Mouse (Mus musculus): ENCODE measurements at regions not wholly inside any gene's neighbourhood (a gene's known extent, or its start where the extent isn't known, plus 50 kb on each side); places are given as distances from the start of the nearest gene placed in this dataset.

DNA sequence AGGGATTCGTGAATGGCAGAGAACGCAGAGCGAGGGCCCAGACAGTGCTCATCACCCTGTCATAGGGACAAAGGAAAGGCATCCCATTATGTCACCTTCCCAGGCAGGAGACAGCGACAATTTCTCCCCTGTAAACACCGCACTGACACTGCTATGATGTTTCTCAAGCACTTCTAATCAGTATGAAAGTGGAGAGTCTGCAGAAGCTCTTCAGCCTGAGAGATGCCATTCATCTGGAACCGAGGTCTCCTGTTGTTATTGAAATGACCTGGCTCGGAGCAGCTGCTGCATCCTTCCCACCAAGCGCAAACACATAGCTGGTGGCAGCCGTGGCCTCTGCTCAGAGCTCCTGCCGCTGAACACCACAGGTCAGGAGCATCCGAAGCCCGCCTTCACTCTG, 380.5 kb upstream of the Smim15 start:
- H3K36me3 ChIP-seq: no peaks in the 10 kb centered on the region
- 0 out of 2 replicates have a peak overlapping the region, but pooled peaks have one; percentile 8 for H3K9ac ChIP-seq
- H3K4me2 ChIP-seq: peak overlapping the region; percentile 16
- H3K9me3 ChIP-seq: no peaks in the 10 kb centered on the region
- 9% methylated on average over 12 of the region's 12 CpGs for WGBS
- H3K27me3 ChIP-seq: no peaks in the 10 kb centered on the region
- H3K27ac ChIP-seq: peak overlapping the region; percentile 41; the same call in 1 of the 2 replicates
- peak; percentile 47 for ATAC-seq (ENCODE audit: low FRiP score)
- H3K4me1 ChIP-seq (replicated peaks): peaks cover 29% of the 10 kb centered on the region
- H3K4me3 ChIP-seq: no peak overlapping the region

DNA sequence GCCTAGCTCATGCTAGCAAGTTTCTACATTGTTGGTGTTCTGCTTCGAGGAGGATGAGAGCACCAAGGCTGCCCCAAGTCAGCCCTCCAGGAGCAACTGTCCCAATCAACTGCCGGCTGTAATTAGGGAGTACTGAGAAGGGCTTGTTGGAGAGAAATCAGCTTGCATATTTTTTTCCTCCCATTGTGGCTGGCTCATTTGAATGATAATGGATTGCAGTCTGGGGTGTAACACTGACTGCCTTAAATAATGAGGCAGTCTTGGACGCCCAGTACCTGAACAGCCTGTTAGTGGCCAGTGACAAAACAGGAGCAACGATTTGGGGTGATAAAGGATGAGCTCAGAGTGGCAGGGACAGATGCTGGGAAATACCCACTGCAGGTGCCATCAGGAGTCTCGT, 382.8 kb upstream of the Smim15 start:
- H3K36me3 ChIP-seq: no peaks in the 10 kb centered on the region
- WGBS: 9% methylated on average over 5 of the region's 5 CpGs
- 0 out of 2 replicates have a peak overlapping the region, but pooled peaks have one; percentile 44 for H3K27ac ChIP-seq
- no peak overlapping the region for H3K4me3 ChIP-seq
- no peak overlapping the region for H3K4me2 ChIP-seq
- H3K27me3 ChIP-seq: no peaks in the 10 kb centered on the region
- H3K9me3 ChIP-seq: no peaks in the 10 kb centered on the region
- no peak; the same call in 1 of the 2 replicates for ATAC-seq (ENCODE audit: low FRiP score)
- peak overlapping the region; percentile 51 for H3K9ac ChIP-seq
- peaks cover 29% of the 10 kb centered on the region for H3K4me1 ChIP-seq (replicated peaks)

DNA sequence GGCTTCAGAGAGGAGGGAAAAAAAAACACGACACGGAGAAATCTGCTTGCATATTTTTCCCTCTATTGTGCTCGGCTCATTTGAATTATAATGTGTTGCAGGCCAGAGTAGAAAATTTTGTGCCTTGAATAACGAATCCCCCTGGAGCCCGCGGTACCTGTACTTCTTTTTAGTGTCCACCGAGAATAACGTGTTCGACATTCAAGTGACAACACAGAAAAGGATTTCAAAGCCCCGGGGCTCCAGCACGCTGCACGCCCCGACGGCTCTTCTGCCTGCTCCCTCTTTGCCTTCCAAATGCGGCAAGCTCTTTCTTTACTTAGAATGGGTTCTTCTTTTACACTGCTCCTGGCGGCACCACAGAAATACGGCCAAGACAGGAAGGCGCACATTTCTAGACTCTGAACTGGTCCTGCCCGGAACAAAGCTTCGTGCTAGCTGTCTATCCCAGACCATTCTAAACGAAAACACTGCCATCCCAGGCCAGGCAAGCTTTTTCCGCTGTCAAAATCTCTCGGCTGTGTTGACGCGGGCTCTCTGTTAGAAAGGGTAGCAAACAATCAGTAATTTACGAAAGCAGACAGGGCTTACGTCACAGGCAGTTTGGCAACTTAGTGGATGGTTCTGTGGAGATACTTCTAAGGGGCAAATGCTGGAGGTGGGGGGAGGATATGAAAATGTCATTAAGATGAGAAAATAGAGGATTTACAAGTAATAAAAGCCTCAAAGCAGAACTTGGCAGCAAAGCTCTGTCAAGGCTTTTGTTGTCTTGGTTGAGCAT, 398.2 kb upstream of the Smim15 start:
- ATAC-seq (ENCODE audit: low FRiP score): peak; percentile 43
- H3K9me3 ChIP-seq: no peaks in the 10 kb centered on the region
- peak overlapping the region; percentile 41 for H3K4me3 ChIP-seq
- H3K9ac ChIP-seq: peak overlapping the region; percentile 75
- WGBS: 3% methylated on average over 27 of the region's 27 CpGs
- peaks cover 12% of the 10 kb centered on the region; the same call in 1 of the 2 replicates for H3K27me3 ChIP-seq
- peak overlapping the region; percentile 88 for H3K27ac ChIP-seq
- peak overlapping the region; percentile 62 for H3K4me2 ChIP-seq
- no peaks in the 10 kb centered on the region for H3K36me3 ChIP-seq
- peaks cover 27% of the 10 kb centered on the region for H3K4me1 ChIP-seq (replicated peaks)

DNA sequence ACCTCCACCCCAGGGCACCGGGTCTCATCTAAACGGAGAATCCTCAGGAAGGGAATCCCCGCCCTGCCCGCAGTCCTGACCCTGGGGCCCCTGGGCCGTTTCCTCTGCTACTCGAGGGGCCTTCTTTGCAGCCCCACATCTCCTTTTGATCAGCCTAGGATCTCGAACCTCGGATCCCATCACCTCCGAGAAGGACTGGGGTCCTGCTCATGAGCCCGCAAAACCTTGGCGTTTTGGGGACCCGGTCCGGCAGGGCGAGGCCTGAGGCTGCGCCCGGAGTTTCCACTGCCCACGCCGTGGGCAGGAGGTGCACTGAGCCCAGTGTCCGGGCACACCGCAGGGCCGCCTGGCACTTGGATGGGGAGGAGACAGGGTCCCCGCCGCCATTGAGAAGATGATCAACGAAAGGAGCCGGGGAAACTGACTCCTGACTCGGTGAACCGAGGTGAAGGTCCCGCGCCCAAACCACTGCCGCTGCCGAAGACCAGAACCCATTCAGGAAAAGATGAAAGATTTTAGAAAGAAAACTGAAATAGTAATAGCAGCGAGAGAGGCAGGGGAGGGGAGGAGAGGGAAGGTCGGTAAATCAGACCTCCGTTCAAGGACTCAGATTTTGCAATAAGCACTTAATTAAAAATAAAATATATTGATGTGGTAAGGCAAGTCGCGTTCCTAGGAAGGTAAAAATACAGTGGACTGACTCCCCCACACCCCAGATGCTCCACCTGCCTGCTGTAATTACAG, 399.0 kb upstream of the Smim15 start:
- Histone ChIP-seq H3K4me3 (peak overlapping the region; percentile 41), H3K36me3 (no peaks in the 10 kb centered on the region), H3K4me1 (replicated peaks) (peaks cover 27% of the 10 kb centered on the region), H3K4me2 (peak overlapping the region; percentile 62), H3K27me3 (peaks cover 12% of the 10 kb centered on the region; the same call in 1 of the 2 replicates), H3K9ac (peak overlapping the region; percentile 75), H3K9me3 (no peaks in the 10 kb centered on the region), H3K27ac (peak overlapping the region; percentile 88)
- 2% methylated on average over 36 of the region's 36 CpGs for WGBS
- ATAC-seq (ENCODE audit: low FRiP score): peak; percentile 25; the same call in 1 of the 2 replicates

DNA sequence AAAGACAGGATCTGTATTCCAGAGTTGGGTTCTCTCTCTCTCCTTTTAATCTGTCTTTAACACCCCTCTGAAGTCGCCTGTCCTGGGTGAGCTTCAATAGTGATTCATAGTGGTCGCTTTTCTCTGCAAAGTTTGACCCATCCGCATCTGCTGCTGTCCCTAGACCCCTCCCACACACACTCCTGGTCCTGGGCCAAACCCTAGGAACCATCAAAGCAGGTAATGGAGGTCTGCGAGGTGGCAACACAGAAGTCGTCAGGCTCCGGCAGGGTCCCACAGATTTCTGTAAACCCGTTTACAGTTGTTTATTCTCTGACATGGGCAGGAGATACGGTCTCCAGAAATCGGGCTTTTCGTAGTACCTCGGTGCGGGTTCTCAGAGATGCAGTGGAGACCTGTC, 399.5 kb upstream of the Smim15 start:
- H3K27me3 ChIP-seq: 0 out of 2 replicates have a peak, but pooled peaks cover 9% of the 10 kb centered on the region
- H3K9ac ChIP-seq: peak overlapping the region; percentile 75
- peak overlapping the region; percentile 62 for H3K4me2 ChIP-seq
- no peaks in the 10 kb centered on the region for H3K36me3 ChIP-seq
- 46% methylated on average over 12 of the region's 12 CpGs for WGBS
- H3K9me3 ChIP-seq: no peaks in the 10 kb centered on the region
- peak overlapping the region; percentile 41 for H3K4me3 ChIP-seq
- H3K4me1 ChIP-seq (replicated peaks): peaks cover 27% of the 10 kb centered on the region
- 0 out of 2 replicates have a peak, but pooled peaks have one; percentile 5 for ATAC-seq (ENCODE audit: low FRiP score)
- H3K27ac ChIP-seq: peak overlapping the region; percentile 88

DNA sequence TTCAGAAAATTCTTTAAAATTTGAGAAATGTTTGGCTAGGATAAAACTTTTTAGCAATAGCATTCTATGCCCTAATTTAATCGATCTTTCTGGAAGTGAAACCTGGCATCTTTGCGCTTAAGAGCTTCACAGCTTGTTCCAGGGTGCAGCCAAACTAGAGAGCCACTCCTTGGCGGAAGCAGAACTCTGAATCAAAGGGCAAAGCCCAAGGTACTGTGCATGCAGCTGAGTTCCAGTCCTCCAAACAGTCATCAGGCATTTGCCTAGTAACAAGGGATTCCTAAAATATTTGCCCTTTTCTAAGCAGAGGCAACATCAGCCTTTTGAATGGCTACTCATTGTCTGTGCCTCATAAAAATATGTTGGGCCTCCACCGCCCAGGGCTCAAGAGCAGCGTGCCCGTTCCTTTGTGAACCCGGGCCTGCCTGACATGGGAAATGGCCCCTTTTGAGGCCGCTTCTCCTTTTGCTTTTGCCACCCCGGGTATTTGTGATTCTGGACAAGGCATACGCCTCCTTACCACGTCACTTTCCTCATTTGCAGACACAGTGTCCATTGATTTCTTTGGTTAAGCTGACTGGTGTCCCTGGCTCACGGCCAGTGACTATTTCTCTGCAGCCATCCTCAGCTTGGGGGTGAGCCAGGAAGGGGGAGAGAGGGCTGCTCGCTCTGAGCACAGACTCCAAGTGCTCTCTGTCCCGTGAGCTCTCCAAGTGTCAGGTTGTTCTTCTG, 402.2 kb upstream of the Smim15 start:
- Histone ChIP-seq H3K36me3 (no peaks in the 10 kb centered on the region), H3K4me2 (no peak overlapping the region), H3K27ac (peak overlapping the region; percentile 45), H3K27me3 (0 out of 2 replicates have a peak, but pooled peaks cover 10% of the 10 kb centered on the region), H3K9ac (no peak overlapping the region), H3K4me3 (no peak overlapping the region), H3K9me3 (no peaks in the 10 kb centered on the region), H3K4me1 (replicated peaks) (peaks cover 27% of the 10 kb centered on the region)
- 30% methylated on average over 14 of the region's 14 CpGs for WGBS
- peak; percentile 77 for ATAC-seq (ENCODE audit: low FRiP score)

DNA sequence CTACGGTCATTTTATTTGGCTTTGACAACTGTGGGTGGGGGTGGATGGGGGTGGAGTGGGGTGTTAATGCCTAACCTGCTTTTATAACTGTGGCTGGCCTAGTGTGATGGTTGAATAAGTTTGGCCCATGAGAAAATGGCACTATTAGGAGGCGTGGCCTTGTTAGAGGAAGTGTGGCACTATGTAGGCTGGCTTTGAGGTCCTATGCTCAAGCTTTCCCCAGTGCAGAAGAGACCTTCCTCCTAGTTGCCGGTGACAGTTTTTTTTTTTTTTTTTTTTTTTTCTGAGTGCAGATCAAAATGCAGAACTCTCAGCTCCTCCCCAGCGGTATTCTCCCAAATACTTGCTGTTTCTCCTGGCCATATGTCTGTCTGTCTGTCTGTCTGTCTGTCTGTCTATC, 404.6 kb upstream of the Smim15 start:
- ATAC-seq (ENCODE audit: low FRiP score): no peak
- WGBS: 92% methylated on average over 4 of the region's 4 CpGs

DNA sequence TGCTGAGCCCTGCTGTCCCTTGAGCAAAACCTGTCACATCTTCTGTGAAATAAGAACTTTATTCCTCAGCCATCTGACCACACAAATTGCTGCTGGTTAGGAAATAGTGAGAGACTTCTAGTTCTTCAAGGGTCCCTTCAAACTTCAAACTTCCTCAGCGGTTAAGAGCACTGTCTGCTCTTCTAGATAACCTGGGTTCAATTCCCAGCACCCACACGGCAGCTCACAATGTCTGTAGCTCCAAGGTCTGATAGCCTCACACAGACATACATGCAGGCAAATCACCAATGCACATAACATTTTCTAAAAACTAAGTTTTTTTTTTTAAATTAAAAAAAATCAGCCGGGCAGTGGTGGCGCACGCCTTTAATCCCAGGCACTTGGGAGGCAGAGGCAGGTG, 407.0 kb upstream of the Smim15 start:
- no peak for ATAC-seq (ENCODE audit: low FRiP score)
- 93% methylated on average over 5 of the region's 5 CpGs for WGBS
- H3K4me3 ChIP-seq: no peak overlapping the region
- H3K36me3 ChIP-seq: no peaks in the 10 kb centered on the region
- peaks cover 11% of the 10 kb centered on the region for H3K4me1 ChIP-seq (replicated peaks)
- H3K27ac ChIP-seq: no peak overlapping the region
- no peak overlapping the region for H3K4me2 ChIP-seq
- 0 out of 2 replicates have a peak, but pooled peaks cover 4% of the 10 kb centered on the region for H3K27me3 ChIP-seq
- H3K9ac ChIP-seq: no peak overlapping the region
- H3K9me3 ChIP-seq: no peaks in the 10 kb centered on the region

More for the DNA sequence above, 404.6 kb upstream of the Smim15 start:
- Histone ChIP-seq H3K4me3 (no peak overlapping the region), H3K36me3 (no peaks in the 10 kb centered on the region), H3K4me1 (replicated peaks) (peaks cover 20% of the 10 kb centered on the region), H3K9ac (no peak overlapping the region), H3K9me3 (no peaks in the 10 kb centered on the region), H3K27ac (no peak overlapping the region), H3K27me3 (0 out of 2 replicates have a peak, but pooled peaks cover 6% of the 10 kb centered on the region), H3K4me2 (no peak overlapping the region)

DNA sequence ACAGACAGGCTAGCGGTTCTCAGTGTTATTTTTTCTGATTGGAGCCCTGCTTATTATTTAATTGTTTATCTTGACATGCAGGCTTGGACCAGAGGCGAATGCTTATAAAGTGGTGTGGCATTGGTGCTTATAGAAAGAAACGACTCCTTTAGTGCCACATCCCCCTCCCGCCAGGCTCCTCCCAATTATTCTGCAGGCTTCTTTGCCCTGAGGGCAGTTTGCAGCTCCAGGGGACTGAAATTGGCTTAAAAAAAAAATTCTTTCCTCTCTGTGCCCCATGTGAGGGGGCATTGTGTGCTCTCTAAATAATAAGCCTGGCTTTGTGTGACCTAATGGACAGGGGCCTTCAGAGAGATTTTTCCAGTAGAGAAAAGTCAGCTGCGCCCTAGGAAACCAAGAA, 409.1 kb upstream of the Smim15 start:
- Histone ChIP-seq H3K9ac (no peak overlapping the region), H3K36me3 (no peaks in the 10 kb centered on the region), H3K4me1 (replicated peaks) (peaks cover 10% of the 10 kb centered on the region), H3K4me2 (no peak overlapping the region), H3K27ac (no peak overlapping the region), H3K27me3 (0 out of 2 replicates have a peak, but pooled peaks cover 4% of the 10 kb centered on the region), H3K4me3 (no peak overlapping the region), H3K9me3 (no peaks in the 10 kb centered on the region)
- 27% methylated on average over 5 of the region's 5 CpGs for WGBS
- ATAC-seq (ENCODE audit: low FRiP score): no peak

DNA sequence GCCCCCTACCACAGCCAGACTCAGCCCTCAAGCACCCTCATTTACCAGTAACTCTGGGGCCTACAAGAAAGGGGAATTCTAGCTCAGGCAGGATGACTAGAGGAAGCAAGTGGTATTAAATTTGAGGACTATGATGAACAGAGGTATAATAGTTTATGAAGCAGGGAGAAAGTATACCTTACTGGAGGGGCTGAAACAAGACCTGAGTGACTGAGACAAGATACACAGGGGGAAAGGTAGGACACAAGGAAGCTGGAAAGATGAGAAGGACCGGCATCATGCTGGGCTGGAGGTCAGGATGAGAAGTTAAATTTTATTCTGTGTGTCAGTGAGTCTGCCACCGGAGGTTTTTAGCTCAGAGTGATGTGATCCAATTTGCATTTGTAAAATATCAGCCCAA, 417.2 kb upstream of the Smim15 start:
- 61% methylated on average over 2 of the region's 2 CpGs for WGBS
- Histone ChIP-seq H3K4me1 (replicated peaks) (no peaks in the 10 kb centered on the region), H3K27ac (no peak overlapping the region), H3K4me2 (no peak overlapping the region), H3K36me3 (no peaks in the 10 kb centered on the region), H3K27me3 (peaks cover 15% of the 10 kb centered on the region), H3K4me3 (no peak overlapping the region), H3K9me3 (no peaks in the 10 kb centered on the region), H3K9ac (no peak overlapping the region)
- no peak for ATAC-seq (ENCODE audit: low FRiP score)

DNA sequence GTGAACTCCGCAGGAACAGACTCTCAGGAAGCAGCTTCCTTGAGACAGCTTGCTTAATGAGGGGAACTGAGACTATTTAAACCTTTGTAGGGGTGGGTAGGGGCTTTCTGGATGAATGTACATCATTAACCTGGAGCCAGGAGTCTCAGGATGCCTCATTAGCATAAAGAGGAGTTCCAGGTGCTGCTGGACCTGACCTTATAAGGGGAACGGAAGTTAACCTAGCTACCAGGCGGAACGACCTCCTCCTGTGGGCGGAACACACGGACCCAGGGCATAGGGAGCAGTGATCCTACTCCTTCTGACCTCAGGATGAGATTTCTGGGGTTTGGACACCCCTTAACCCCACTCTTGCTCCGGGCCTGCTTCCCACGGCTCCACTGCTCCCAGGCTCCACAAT, 417.6 kb upstream of the Smim15 start:
- Histone ChIP-seq H3K9ac (no peak overlapping the region), H3K27me3 (peaks cover 17% of the 10 kb centered on the region), H3K9me3 (no peaks in the 10 kb centered on the region), H3K36me3 (no peaks in the 10 kb centered on the region), H3K4me3 (no peak overlapping the region), H3K27ac (no peak overlapping the region), H3K4me2 (no peak overlapping the region), H3K4me1 (replicated peaks) (no peaks in the 10 kb centered on the region)
- no peak for ATAC-seq (ENCODE audit: low FRiP score)
- WGBS: 69% methylated on average over 8 of the region's 8 CpGs

DNA sequence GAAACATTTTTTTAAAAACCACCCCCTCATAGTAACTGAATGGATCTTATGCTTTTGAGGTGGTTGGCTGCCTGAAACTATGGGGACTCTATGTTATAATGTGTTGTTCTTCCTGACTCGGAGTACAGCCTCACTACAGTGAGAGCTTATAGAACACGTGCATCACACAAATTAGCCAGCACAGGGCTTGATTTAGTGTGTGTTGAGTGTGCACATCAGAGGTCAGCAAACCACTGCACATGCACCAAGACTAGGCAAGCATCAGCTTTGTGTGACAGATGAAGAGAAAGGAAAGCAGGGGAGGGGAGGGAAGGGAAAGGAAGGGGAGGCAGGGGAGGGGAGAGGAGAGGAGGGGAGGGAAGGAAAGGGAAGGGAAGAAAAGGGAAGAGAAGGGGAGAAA, 422.9 kb upstream of the Smim15 start:
- H3K27me3 ChIP-seq: peaks cover 13% of the 10 kb centered on the region
- H3K4me1 ChIP-seq (replicated peaks): peaks cover 30% of the 10 kb centered on the region
- no peak overlapping the region for H3K4me2 ChIP-seq
- 55% methylated on average over 2 of the region's 2 CpGs for WGBS
- H3K9me3 ChIP-seq: no peaks in the 10 kb centered on the region
- no peak overlapping the region for H3K4me3 ChIP-seq
- no peak overlapping the region for H3K27ac ChIP-seq
- ATAC-seq (ENCODE audit: low FRiP score): no peak
- no peak overlapping the region for H3K9ac ChIP-seq
- H3K36me3 ChIP-seq: no peaks in the 10 kb centered on the region
